Mouse (Mus musculus) heart, embryonic 11.5 days (tissue): ENCODE data around the gene Scgb2a2. TPM values are rescaled to one million over a fixed set of nuclear protein-coding genes. Genes with fewer than 3 reads are reported as not detected.

ENCODE experiments used
- microRNA-seq: library from miRNA; unstranded; fragments of <30 nt; microRNA quantifications from one replicate; pipeline ENCODE4, GENCODE M21; 2016; ENCODE audit warnings: borderline number of aligned reads
- polyA plus RNA-seq: library from polyadenylated mRNA; unstranded; fragments of >200 nt; fragmentation: Nextera tagmentation; extraction: Ambion mirVana; gene quantifications from 2 replicates; pipeline ENCODE4 v1.2.1, GENCODE M21; 2014

Scgb2a2 gene
- polyA plus RNA-seq, 1 experiment from 2014 or later: not detected

Small RNA genes lying within 50 kb of the gene (microRNA-seq; reads per million reads assigned to microRNA genes)
- not detected for gene Gm22369

Other genes starting within 250 kb of the Scgb2a2 start
- 62.6 and 67.2 TPM in 2 replicates for gene Incenp, start 52.0 kb downstream of the Scgb2a2 start, polyA plus RNA-seq
- 1,994 and 2,294 TPM in 2 replicates for gene Fth1, start 133.0 kb downstream of the Scgb2a2 start, polyA plus RNA-seq
- gene Best1, start 154.1 kb downstream of the Scgb2a2 start, polyA plus RNA-seq: 0.10 and 0.41 TPM in 2 replicates
- gene Rab3il1, start 154.1 kb downstream of the Scgb2a2 start, polyA plus RNA-seq: 50.8 and 54.0 TPM in 2 replicates
- gene Fads3, start 194.0 kb downstream of the Scgb2a2 start, polyA plus RNA-seq: 15.8 and 17.9 TPM in 2 replicates